Mouse (Mus musculus): ENCODE measurements around the gene Cnnm1. TPM values are rescaled to one million over a fixed set of nuclear protein-coding genes. Genes with fewer than 3 reads are reported as not detected.

Cnnm1 gene
- polyA plus RNA-seq, 1 experiment from 2014 or later = 1.3 TPM

DNA sequence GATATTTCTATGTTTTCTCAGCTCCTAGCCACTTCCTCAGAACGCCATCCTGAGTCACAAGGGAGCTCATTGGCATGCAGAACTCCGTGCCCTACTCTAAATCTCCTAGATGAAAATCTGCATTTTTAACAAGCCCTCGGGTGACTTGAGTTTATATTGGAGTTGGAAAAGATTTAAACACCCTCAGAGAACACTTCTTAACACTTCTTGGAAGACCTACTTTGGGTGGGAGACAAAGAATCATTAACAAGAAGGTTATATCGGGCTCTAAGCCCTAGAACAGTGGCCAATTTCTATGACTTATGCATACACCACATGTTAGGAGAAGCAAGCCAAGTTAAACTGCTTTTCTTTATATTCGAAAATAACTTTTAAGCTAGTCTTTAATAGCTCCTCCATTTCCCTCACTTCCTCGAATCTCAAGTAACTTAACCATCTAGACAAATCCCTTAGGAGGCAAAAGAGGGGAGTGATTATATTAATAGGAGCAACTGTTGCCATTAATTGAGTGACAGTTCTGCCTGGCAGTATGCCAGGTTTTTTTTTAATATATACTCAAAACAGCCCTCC is 4.5 kb downstream of the Cnnm1 start:
- Histone ChIP-seq H3K4me2 (replicated peaks) (no peak overlapping the region), H3K9me3 (no peaks in the 10 kb centered on the region), H3K4me1 (replicated peaks) (peaks cover 12% of the 10 kb centered on the region), H3K27ac (no peak overlapping the region), H3K9ac (replicated peaks) (no peak overlapping the region), H3K36me3 (no peaks in the 10 kb centered on the region), H3K4me3 (replicated peaks) (no peak overlapping the region), H3K27me3 (peaks cover 27% of the 10 kb centered on the region)
- WGBS = 84% methylated on average over 6 of the region's 6 CpGs
- no peak for ATAC-seq

DNA sequence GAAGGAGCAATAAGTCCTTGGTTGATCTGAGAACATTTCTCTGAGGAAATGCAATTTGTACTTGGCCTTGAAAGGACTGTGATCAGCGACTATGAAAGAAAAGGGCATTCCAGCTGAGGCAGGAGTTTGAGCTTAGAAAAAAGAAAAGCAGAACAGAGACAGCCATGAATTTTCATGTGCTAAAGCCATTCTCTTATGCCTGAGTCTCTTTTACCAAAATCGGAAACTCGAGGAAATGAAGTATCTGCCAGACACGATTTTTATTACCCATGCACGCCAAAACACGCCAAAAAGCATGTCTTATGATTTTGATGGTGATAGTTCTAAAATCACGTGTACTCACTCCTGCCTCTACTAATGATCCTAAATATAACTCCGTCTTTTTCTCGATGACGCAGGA is 11.3 kb downstream of the Cnnm1 start:
- H3K36me3 ChIP-seq = no peaks in the 10 kb centered on the region

DNA sequence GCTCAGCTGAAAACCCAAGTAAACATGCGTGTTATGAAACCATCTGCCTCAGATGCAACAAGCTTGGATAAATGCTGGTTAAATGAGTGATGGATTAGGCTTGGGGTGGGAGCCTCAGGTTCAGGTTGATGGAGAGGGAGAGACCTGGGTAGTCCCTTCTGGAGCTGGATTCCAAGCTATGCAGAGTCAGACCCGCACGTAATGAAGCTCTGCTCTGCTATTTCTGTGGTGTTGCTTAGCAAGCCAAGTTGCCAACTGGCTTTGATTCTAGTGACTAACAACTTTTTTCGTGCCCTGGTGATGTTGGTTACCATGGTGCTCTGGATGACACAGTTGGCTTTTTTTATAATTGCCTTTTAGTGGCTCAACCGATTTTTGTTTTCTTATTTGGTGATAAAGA is 11.9 kb downstream of the Cnnm1 start:
- Histone ChIP-seq H3K4me2 (replicated peaks) (no peak overlapping the region), H3K4me3 (replicated peaks) (no peak overlapping the region)

More for the DNA sequence above, 11.3 kb downstream of the Cnnm1 start:
- WGBS = 88% methylated on average over 10 of the region's 10 CpGs
- Histone ChIP-seq H3K27me3 (no peaks in the 10 kb centered on the region), H3K4me1 (replicated peaks) (no peaks in the 10 kb centered on the region), H3K9ac (replicated peaks) (no peak overlapping the region), H3K4me3 (replicated peaks) (no peak overlapping the region), H3K27ac (no peak overlapping the region), H3K4me2 (replicated peaks) (no peak overlapping the region), H3K9me3 (no peaks in the 10 kb centered on the region)
- ATAC-seq = no peak

DNA sequence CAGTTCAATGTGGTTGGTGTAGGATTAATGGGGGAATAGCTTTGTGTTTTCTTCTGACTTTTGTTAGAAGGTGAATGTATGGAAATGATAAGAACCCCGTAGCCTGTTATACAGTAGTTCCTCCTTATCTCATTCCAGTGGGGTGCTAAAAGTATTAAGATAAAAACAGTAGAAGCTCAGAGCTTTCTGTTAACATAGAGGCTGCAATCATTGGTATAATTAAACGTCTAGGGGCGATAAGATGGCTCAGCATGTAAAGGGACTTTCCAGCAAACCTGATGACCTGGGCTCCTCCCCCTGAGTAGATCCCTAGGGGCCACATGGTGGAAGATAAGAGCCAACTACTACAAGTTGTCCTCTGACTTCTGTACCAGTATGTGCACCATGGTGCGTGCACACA is 12.8 kb downstream of the Cnnm1 start:
- Histone ChIP-seq H3K4me3 (replicated peaks) (no peak overlapping the region), H3K36me3 (no peaks in the 10 kb centered on the region), H3K4me1 (replicated peaks) (no peaks in the 10 kb centered on the region), H3K27ac (no peak overlapping the region), H3K4me2 (replicated peaks) (no peak overlapping the region), H3K9ac (replicated peaks) (no peak overlapping the region), H3K9me3 (no peaks in the 10 kb centered on the region), H3K27me3 (no peaks in the 10 kb centered on the region)
- ATAC-seq = no peak
- WGBS = 87% methylated on average over 4 of the region's 4 CpGs

More for the DNA sequence above, 11.9 kb downstream of the Cnnm1 start:
- ATAC-seq = no peak
- no peaks in the 10 kb centered on the region for H3K4me1 ChIP-seq (replicated peaks)
- H3K9me3 ChIP-seq = no peaks in the 10 kb centered on the region
- no peaks in the 10 kb centered on the region for H3K27me3 ChIP-seq
- WGBS = 89% methylated on average over 5 of the region's 5 CpGs
- H3K9ac ChIP-seq (replicated peaks) = no peak overlapping the region
- no peaks in the 10 kb centered on the region for H3K36me3 ChIP-seq
- no peak overlapping the region for H3K27ac ChIP-seq

DNA sequence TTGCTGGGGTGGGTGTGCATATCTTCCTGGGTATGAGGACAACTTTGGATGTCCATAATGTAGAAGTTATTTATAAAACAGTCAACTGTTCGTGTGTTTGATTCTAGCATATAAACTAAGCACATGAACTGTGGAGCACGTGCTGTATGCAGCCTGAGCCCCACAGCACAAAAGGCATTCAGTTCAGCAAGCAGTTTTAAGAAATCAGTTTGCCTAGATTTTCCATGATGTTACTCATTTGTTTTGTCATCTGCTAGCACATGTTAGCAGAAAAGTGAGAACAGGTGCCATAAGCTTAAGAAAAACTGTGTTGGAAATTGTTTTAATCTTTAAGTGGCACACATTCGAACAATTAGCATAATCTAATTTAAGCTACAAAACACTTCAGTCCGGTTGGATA is 19.7 kb downstream of the Cnnm1 start:
- Histone ChIP-seq H3K36me3 (no peaks in the 10 kb centered on the region), H3K9ac (replicated peaks) (no peak overlapping the region), H3K9me3 (no peaks in the 10 kb centered on the region), H3K4me2 (replicated peaks) (no peak overlapping the region), H3K27ac (no peak overlapping the region), H3K4me3 (replicated peaks) (no peak overlapping the region), H3K27me3 (no peaks in the 10 kb centered on the region), H3K4me1 (replicated peaks) (no peaks in the 10 kb centered on the region)
- WGBS = 82% methylated on average over 4 of the region's 4 CpGs
- ATAC-seq = no peak

DNA sequence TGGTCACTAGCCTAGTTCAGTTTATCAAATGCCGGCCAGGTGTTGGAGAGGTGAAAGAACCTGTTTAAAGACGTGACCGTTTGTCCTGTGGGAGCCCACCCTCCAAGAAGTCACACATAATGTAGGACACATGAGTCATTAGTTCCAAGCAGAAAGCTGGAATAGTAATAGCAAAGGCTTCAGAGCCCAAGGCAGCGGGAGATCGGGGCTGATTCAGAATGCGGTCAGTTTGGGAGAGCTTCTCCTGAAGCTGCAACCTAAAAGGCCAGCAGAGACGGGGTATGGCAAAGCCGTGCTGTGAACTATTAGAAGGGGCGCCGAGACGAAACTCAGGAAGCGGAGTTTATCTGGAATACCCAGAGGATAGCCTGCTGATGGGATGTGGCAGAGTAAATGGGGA is 20.2 kb downstream of the Cnnm1 start:
- Histone ChIP-seq H3K27me3 (no peaks in the 10 kb centered on the region), H3K4me3 (replicated peaks) (no peak overlapping the region), H3K9me3 (no peaks in the 10 kb centered on the region), H3K4me2 (replicated peaks) (no peak overlapping the region), H3K4me1 (replicated peaks) (no peaks in the 10 kb centered on the region), H3K9ac (replicated peaks) (no peak overlapping the region), H3K27ac (no peak overlapping the region), H3K36me3 (no peaks in the 10 kb centered on the region)
- no peak for ATAC-seq
- 96% methylated on average over 12 of the region's 12 CpGs for WGBS

DNA sequence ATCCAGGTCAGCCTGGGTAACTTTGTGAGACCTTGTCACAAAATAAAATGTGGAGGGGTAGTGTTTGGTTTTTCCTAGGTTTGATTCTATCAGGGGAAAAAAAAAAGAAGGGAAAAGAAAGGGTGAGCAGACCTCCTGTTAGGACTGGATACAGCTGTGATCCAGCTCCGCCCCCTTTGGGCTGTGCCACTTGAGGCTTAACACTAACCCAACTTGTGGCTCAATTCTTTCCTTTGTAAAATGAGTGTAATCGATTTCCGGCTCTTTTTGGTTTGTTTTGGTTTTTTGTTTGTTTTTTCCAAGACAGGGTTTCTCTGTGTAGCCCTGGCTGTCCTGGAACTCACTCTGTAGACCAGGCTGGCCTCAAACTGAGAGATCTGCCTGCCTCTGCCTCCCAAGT is 21.9 kb downstream of the Cnnm1 start:
- Histone ChIP-seq H3K36me3 (no peaks in the 10 kb centered on the region), H3K9ac (replicated peaks) (no peak overlapping the region), H3K9me3 (no peaks in the 10 kb centered on the region), H3K27me3 (no peaks in the 10 kb centered on the region), H3K27ac (no peak overlapping the region), H3K4me2 (replicated peaks) (no peak overlapping the region), H3K4me3 (replicated peaks) (no peak overlapping the region), H3K4me1 (replicated peaks) (no peaks in the 10 kb centered on the region)
- no peak for ATAC-seq
- 89% methylated on average over 3 of the region's 3 CpGs for WGBS

DNA sequence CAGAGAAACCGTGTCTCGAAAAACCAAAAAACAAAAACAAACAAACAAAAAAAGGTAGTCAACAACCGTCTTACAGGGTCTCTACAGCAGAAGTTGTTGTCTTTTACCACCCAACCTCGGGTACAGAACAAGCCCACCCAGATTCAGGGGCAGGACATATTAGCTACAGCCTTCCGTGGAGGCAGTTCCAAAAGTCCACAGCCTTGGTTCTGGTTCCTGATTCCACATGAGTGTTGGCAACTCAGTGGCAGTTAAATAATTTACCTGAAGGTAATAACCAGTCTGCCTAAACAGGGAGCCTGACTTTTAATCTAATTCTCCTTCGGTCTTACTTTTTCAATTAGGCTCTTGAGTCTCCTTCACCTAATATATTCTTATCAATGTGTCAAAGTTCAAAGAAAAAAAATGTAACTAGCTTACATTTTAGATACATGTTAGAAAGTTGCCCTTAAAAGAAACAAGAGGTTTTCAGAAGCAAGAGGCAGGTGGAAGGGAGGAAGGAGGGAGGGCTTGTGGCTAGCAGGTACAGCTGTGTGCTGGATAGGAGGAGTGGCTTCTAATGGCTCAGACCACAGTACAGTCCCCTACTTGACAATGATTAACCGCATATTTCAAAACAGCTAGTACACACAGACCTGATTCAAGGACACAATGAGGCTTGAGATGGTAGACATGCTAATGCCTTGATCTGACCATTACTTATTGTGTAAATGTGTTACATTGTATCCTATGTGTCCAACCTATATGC is 23.5 kb downstream of the Cnnm1 start:
- WGBS = 92% methylated on average over 7 of the region's 7 CpGs

DNA sequence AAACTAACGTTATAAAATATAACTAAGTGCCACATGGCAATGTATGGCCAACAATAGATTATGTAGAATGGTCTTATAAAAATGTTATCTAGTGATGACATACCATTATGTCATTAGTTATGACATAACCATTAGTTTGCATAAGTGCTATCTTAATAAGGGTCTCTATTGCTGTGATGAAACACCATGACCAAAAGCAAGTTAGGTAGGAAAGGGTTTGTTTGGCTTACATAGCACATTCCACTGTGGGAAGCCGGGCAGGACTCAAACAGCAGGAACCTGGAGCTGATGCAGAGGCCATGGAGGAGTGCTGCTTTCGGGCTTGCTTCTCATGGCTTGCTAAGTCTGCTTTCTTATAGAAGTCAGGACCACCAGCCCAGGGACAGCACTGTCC is 24.1 kb downstream of the Cnnm1 start:
- Histone ChIP-seq H3K9ac (replicated peaks) (no peak overlapping the region), H3K4me2 (replicated peaks) (no peak overlapping the region), H3K27ac (no peak overlapping the region), H3K27me3 (no peaks in the 10 kb centered on the region), H3K4me1 (replicated peaks) (peaks cover 1% of the 10 kb centered on the region), H3K36me3 (no peaks in the 10 kb centered on the region), H3K4me3 (replicated peaks) (no peak overlapping the region), H3K9me3 (no peaks in the 10 kb centered on the region)
- WGBS = 82% methylated on average over 3 of the region's 3 CpGs
- ATAC-seq = no peak

More for the DNA sequence above, 23.5 kb downstream of the Cnnm1 start:
- Histone ChIP-seq H3K4me3 (replicated peaks) (no peak overlapping the region), H3K9me3 (no peaks in the 10 kb centered on the region), H3K27me3 (no peaks in the 10 kb centered on the region), H3K4me2 (replicated peaks) (no peak overlapping the region), H3K27ac (no peak overlapping the region), H3K4me1 (replicated peaks) (no peaks in the 10 kb centered on the region), H3K36me3 (no peaks in the 10 kb centered on the region), H3K9ac (replicated peaks) (no peak overlapping the region)
- no peak for ATAC-seq

DNA sequence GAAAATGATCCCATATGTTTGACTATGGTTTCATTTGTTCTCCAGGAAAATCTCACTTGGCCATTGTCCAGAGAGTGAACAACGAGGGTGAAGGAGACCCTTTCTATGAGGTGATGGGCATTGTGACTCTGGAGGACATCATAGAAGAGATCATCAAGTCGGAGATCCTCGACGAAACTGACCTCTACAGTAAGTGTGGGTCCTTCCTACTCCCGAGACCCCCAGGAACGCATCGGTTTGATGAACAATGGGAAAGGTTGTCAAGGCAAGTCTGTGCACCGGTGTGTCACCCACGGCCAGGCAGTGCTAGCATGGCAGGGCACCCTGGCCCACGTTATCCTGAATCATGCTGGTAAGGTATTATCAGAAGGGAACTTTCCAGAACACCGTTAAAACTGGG is 24.8 kb downstream of the Cnnm1 start:
- Histone ChIP-seq H3K4me1 (replicated peaks) (peaks cover 4% of the 10 kb centered on the region), H3K9ac (replicated peaks) (no peak overlapping the region), H3K36me3 (0 out of 2 replicates have a peak, but pooled peaks cover 4% of the 10 kb centered on the region), H3K9me3 (no peaks in the 10 kb centered on the region), H3K27me3 (no peaks in the 10 kb centered on the region), H3K4me3 (replicated peaks) (no peak overlapping the region), H3K4me2 (replicated peaks) (no peak overlapping the region), H3K27ac (no peak overlapping the region)
- ATAC-seq = no peak
- WGBS = 93% methylated on average over 11 of the region's 11 CpGs

DNA sequence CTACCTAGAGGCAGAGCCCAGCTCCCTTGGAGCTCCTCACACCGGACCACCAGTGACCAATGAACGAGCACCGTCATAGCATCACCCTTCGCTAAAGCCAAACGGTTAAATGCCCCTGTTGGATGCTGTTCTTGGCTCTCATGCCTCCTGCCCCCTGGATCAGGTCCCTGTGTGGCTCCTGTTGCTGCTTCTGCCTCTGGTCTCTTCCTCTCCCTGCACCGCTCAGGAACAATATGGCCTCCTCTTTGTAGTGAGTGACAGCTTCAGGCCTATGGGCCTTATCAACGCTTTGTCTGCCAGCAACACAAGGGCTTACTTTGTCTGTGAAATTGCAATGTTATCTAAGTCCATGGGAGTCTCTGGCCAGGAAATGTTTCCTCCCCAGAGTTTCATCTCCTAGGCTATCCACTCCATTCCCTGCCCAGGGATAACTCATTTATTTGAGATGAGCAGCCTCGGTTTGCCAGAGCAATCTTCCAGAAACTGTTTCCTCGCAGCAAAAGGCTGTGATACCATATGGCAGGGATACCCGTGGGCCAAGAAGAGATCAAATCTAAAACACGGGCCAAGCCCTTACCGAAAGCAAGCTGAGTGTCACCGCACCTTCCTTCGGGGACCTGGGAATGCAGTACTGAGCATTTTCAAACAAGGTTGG is 25.5 kb downstream of the Cnnm1 start:
- WGBS = 91% methylated on average over 14 of the region's 14 CpGs
- H3K4me2 ChIP-seq (replicated peaks) = no peak overlapping the region
- H3K27ac ChIP-seq = no peak overlapping the region

DNA sequence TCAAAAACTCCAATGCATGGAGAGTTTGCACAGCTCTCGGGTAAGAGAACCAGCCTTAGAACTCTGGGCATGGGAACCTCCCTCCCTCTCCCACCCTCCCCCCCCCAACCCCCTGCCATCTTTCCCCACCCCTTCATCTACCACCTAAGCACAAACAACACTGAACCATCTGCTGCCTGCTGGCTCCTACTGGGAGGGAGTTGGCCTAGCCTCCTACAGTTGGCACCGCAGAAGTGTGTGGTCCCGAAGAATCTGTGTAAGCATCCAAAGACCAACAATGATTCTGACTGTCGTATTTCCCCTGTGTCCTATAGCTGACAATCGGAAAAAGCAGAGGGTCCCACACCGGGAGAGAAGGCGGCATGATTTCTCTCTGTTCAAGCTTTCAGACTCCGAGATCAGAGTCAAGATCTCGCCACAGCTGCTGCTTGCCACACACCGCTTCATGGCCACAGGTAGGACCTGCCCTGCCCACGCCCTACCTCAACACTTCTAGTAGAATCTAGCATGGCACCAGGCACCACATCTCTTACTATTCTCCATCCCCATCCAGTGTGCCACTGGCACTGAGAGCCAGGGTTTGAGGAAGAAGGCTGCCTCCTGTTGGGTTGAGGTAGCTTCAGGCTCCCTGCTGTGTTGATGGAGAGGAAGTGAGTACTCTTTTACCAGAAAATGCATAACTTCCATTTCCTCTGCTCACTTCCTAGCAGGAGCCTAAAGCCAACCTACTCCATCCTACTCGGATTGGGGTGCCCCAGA is 27.9 kb downstream of the Cnnm1 start:
- Histone ChIP-seq H3K27ac (no peak overlapping the region), H3K4me1 (replicated peaks) (peaks cover 4% of the 10 kb centered on the region), H3K9ac (replicated peaks) (no peak overlapping the region), H3K36me3 (0 out of 2 replicates have a peak, but pooled peaks cover 4% of the 10 kb centered on the region), H3K4me3 (replicated peaks) (no peak overlapping the region), H3K9me3 (no peaks in the 10 kb centered on the region), H3K4me2 (replicated peaks) (no peak overlapping the region), H3K27me3 (no peaks in the 10 kb centered on the region)
- 86% methylated on average over 12 of the region's 12 CpGs for WGBS
- no peak for ATAC-seq

More for the DNA sequence above, 25.5 kb downstream of the Cnnm1 start:
- Histone ChIP-seq H3K9me3 (no peaks in the 10 kb centered on the region), H3K4me1 (replicated peaks) (peaks cover 4% of the 10 kb centered on the region), H3K9ac (replicated peaks) (no peak overlapping the region), H3K36me3 (0 out of 2 replicates have a peak, but pooled peaks cover 4% of the 10 kb centered on the region), H3K4me3 (replicated peaks) (no peak overlapping the region), H3K27me3 (no peaks in the 10 kb centered on the region)
- no peak for ATAC-seq
